Mouse (Mus musculus) monocyte, adult 5-6 weeks (primary cell): ENCODE results near the gene Plxna2. TPM values are rescaled to one million over a fixed set of nuclear protein-coding genes. Genes with fewer than 3 reads are reported as not detected.

Experiments
- ATAC-seq: fragments of 153-309, 156-312 bp; replicated peaks from 2 replicates; pipeline ENCODE4 v1.8.0; 2017; ENCODE audit warnings: mild to moderate bottlenecking; ENCODE audit not compliant: low TSS enrichment, insufficient number of reproducible peaks, severe bottlenecking, poor library complexity, low FRiP score
- total RNA-seq: library from RNA; stranded (forward); fragments of 200-1000, 200-491, 200-594 nt; gene quantifications from 3 replicates; pipeline ENCODE4 v1.2.3, GENCODE M21; 2017

Plxna2 gene
- total RNA-seq, 1 experiment from 2014 or later, result not detected

GRCm38 (mm10) chr1:194746332-194747249 is 128.6 kb downstream of the Plxna2 start:
- ATAC-seq, result no peak

- ATAC-seq, result no peak
Measured at GRCm38 (mm10) chr1:194747258-194747657, 129.2 kb downstream of the Plxna2 start.

- no peak for ATAC-seq
Measured at GRCm38 (mm10) chr1:194753168-194753567, 135.2 kb downstream of the Plxna2 start.

- no peak for ATAC-seq
Measured at GRCm38 (mm10) chr1:194756001-194756400, 138.0 kb downstream of the Plxna2 start.

GRCm38 (mm10) chr1:194756409-194756808 is 138.4 kb downstream of the Plxna2 start:
- ATAC-seq, result no peak

GRCm38 (mm10) chr1:194756863-194757262 is 138.8 kb downstream of the Plxna2 start:
- no peak for ATAC-seq

GRCm38 (mm10) chr1:194761432-194762212 is 143.6 kb downstream of the Plxna2 start:
- ATAC-seq, result no peak

- no peak for ATAC-seq
Measured at GRCm38 (mm10) chr1:194762896-194763295, 144.9 kb downstream of the Plxna2 start.

- ATAC-seq, result no peak
Measured at GRCm38 (mm10) chr1:194764951-194765350, 146.9 kb downstream of the Plxna2 start.

- ATAC-seq, result no peak
Measured at GRCm38 (mm10) chr1:194768799-194769198, 150.8 kb downstream of the Plxna2 start.

- no peak for ATAC-seq
Measured at GRCm38 (mm10) chr1:194772053-194772452, 154.0 kb downstream of the Plxna2 start.

GRCm38 (mm10) chr1:194773899-194774298 is 155.9 kb downstream of the Plxna2 start:
- ATAC-seq, result no peak

- no peak for ATAC-seq
Measured at GRCm38 (mm10) chr1:194774350-194774749, 156.3 kb downstream of the Plxna2 start.

- ATAC-seq, result no peak
Measured at GRCm38 (mm10) chr1:194774754-194775153, 156.7 kb downstream of the Plxna2 start.

GRCm38 (mm10) chr1:194775656-194776374 is 157.8 kb downstream of the Plxna2 start:
- ATAC-seq, result no peak

GRCm38 (mm10) chr1:194776510-194777244 is 158.7 kb downstream of the Plxna2 start:
- no peak for ATAC-seq

- no peak for ATAC-seq
Measured at GRCm38 (mm10) chr1:194777608-194778007, 159.6 kb downstream of the Plxna2 start.

GRCm38 (mm10) chr1:194780392-194780791 is 162.4 kb downstream of the Plxna2 start:
- ATAC-seq, result no peak
